Comparison of ENCODE assay signal across 12 mouse cellular contexts in genomic region chr2:105544099-105544498, GRCm38 (mm10).
"Had no signal": no experiment of that assay in that cellular context is flagged by ENCODE, and none has a peak within 500 bp of the region (broad histone marks: within the 10 kb centered on the region; RNA-seq: fewer than 3 reads in every experiment).

No protein-coding gene starts in this region.

- H3K9ac ChIP-seq: kidney, embryonic 15.5 days; limb, embryonic 13.5 days; liver, embryonic 14.5 days; neural tube, embryonic 13.5 days had no signal

- H3K36me3 ChIP-seq: kidney, embryonic 15.5 days; limb, embryonic 13.5 days; neural tube, embryonic 13.5 days had no signal

- H3K4me1 ChIP-seq: kidney, embryonic 15.5 days; limb, embryonic 13.5 days; neural tube, embryonic 13.5 days had no signal

- H3K9me3 ChIP-seq: kidney, embryonic 15.5 days; limb, embryonic 13.5 days; neural tube, embryonic 13.5 days had no signal

- H3K27me3 ChIP-seq: kidney, embryonic 15.5 days; limb, embryonic 13.5 days; neural tube, embryonic 13.5 days had no signal

- H3K4me2 ChIP-seq: kidney, embryonic 15.5 days; limb, embryonic 13.5 days; neural tube, embryonic 13.5 days had no signal

- DNase-seq: kidney, postnatal 14 days; left cerebral cortex, postnatal 4 days; lung, adult 18-20 months; midbrain, embryonic 14.5 days; right cerebral cortex, adult 18-20 months; right cerebral cortex, postnatal 25 days; thymus, postnatal 36 days had no signal

- H3K4me3 ChIP-seq: kidney, embryonic 15.5 days; limb, embryonic 13.5 days; myocyte; neural tube, embryonic 13.5 days had no signal

- H3K27ac ChIP-seq: kidney, embryonic 15.5 days; limb, embryonic 13.5 days; liver, embryonic 14.5 days; neural tube, embryonic 13.5 days had no signal
